Mouse (Mus musculus) adrenal gland (tissue): ENCODE measurements at regions not wholly inside any gene's neighbourhood (a gene's known extent, or its start where the extent isn't known, plus 50 kb on each side); places are given as distances from the start of the nearest gene placed in this dataset.

ENCODE experiments used
- intact Hi-C: fragments of 180-260 bp; cut with DNase I; formaldehyde crosslinking; loops from one replicate; pipeline ENCODE4 v1.15.1; 2025

GRCm38 (mm10) chrX:142537259-142537963 lies 143.8 kb upstream of the Tmem164 start:
- intact Hi-C loops = loop anchor here (10.0 kb wide), 1 partner anchor 333 kb away; no protein-coding TSS in a partner anchor

- intact Hi-C loops = loop anchor here (10.0 kb wide), 1 partner anchor 315 kb away; the partner anchor contains the start of gene Nxt2
Observed at GRCm38 (mm10) chrX:142540264-142540663, 140.9 kb upstream of the Tmem164 start.

GRCm38 (mm10) chrX:142552196-142552595 lies 129.0 kb upstream of the Tmem164 start:
- intact Hi-C loops = loop anchor here (10.0 kb wide), 2 partner anchors 123 to 503 kb away; no protein-coding TSS in a partner anchor

- intact Hi-C loops = loop anchor here (2.0 to 10.0 kb wide), 3 partner anchors 121 to 501 kb away; no protein-coding TSS in a partner anchor
Observed at GRCm38 (mm10) chrX:142554161-142554560, 127.0 kb upstream of the Tmem164 start.

GRCm38 (mm10) chrX:142557496-142557895 lies 123.7 kb upstream of the Tmem164 start:
- intact Hi-C loops = loop anchor here (10.0 kb wide), 2 partner anchors 117 to 497 kb away; no protein-coding TSS in a partner anchor

- intact Hi-C loops = no loop called here
Observed at GRCm38 (mm10) chrX:142560209-142560912, 120.8 kb upstream of the Tmem164 start.

GRCm38 (mm10) chrX:142561788-142562187 lies 119.4 kb upstream of the Tmem164 start:
- intact Hi-C loops = no loop called here

GRCm38 (mm10) chrX:142564186-142564585 lies 117.0 kb upstream of the Tmem164 start:
- intact Hi-C loops = no loop called here

GRCm38 (mm10) chrX:142571772-142572171 lies 109.4 kb upstream of the Tmem164 start:
- intact Hi-C loops = no loop called here

- intact Hi-C loops = no loop called here
Observed at GRCm38 (mm10) chrX:142574022-142574421, 107.2 kb upstream of the Tmem164 start.

GRCm38 (mm10) chrX:142574945-142575710 lies 106.1 kb upstream of the Tmem164 start:
- intact Hi-C loops = no loop called here

- intact Hi-C loops = no loop called here
Observed at GRCm38 (mm10) chrX:142576127-142576526, 105.1 kb upstream of the Tmem164 start.

GRCm38 (mm10) chrX:142577449-142578081 lies 103.6 kb upstream of the Tmem164 start:
- intact Hi-C loops = no loop called here

- intact Hi-C loops = no loop called here
Observed at GRCm38 (mm10) chrX:142585281-142585680, 95.9 kb upstream of the Tmem164 start.

GRCm38 (mm10) chrX:142599377-142599776 lies 81.8 kb upstream of the Tmem164 start:
- intact Hi-C loops = no loop called here

- intact Hi-C loops = no loop called here
Observed at GRCm38 (mm10) chrX:142600782-142601181, 80.4 kb upstream of the Tmem164 start.

- intact Hi-C loops = no loop called here
Observed at GRCm38 (mm10) chrX:142605088-142605487, 76.1 kb upstream of the Tmem164 start.

GRCm38 (mm10) chrX:142606595-142607205 lies 74.5 kb upstream of the Tmem164 start:
- intact Hi-C loops = no loop called here

GRCm38 (mm10) chrX:142616189-142616872 lies 64.9 kb upstream of the Tmem164 start:
- intact Hi-C loops = no loop called here

- intact Hi-C loops = no loop called here
Observed at GRCm38 (mm10) chrX:142618389-142618788, 62.8 kb upstream of the Tmem164 start.
